Mouse (Mus musculus): ENCODE results near the gene Olig2. TPM values are rescaled to one million over a fixed set of nuclear protein-coding genes. Genes with fewer than 3 reads are reported as not detected.
"Not testable (repeated sequence)": the region's sequence is repeated elsewhere in the genome, so short reads cannot be mapped to it uniquely, and the experiment has no call there.

The Olig2 gene
- total RNA-seq, 2 experiments from 2014 or later, result not detected

GRCm38 (mm10) chr16:91226038-91226882 is 1.0 kb downstream of the Olig2 start:
- no peak for ATAC-seq (replicated peaks; ENCODE audit: low FRiP score, poor library complexity, severe bottlenecking)

GRCm38 (mm10) chr16:91226883-91227759 is 1.9 kb downstream of the Olig2 start:
- ATAC-seq (replicated peaks; ENCODE audit: low FRiP score, poor library complexity, severe bottlenecking), result no peak

GRCm38 (mm10) chr16:91227760-91228043 is 2.4 kb downstream of the Olig2 start:
- no peak for ATAC-seq (replicated peaks; ENCODE audit: low FRiP score, poor library complexity, severe bottlenecking)

- no peak for ATAC-seq (replicated peaks; ENCODE audit: low FRiP score, poor library complexity, severe bottlenecking)
These were observed 3.2 kb downstream of the Olig2 start for GRCm38 (mm10) chr16:91228238-91229071.

GRCm38 (mm10) chr16:91229072-91229348 is 3.8 kb downstream of the Olig2 start:
- no peak for ATAC-seq (replicated peaks; ENCODE audit: low FRiP score, poor library complexity, severe bottlenecking)

- ATAC-seq (replicated peaks; ENCODE audit: low FRiP score, poor library complexity, severe bottlenecking), result no peak
These were observed 4.4 kb downstream of the Olig2 start for GRCm38 (mm10) chr16:91229643-91230042.

- ATAC-seq (replicated peaks; ENCODE audit: low FRiP score, poor library complexity, severe bottlenecking), result no peak
These were observed 6.7 kb downstream of the Olig2 start for GRCm38 (mm10) chr16:91231781-91232469.

- ATAC-seq (replicated peaks; ENCODE audit: low FRiP score, poor library complexity, severe bottlenecking), result no peak
These were observed 7.4 kb downstream of the Olig2 start for GRCm38 (mm10) chr16:91232470-91233240.

- ATAC-seq (replicated peaks; ENCODE audit: low FRiP score, poor library complexity, severe bottlenecking), result no peak
These were observed 8.1 kb downstream of the Olig2 start for GRCm38 (mm10) chr16:91233241-91233944.

GRCm38 (mm10) chr16:91239024-91239423 is 13.8 kb downstream of the Olig2 start:
- no peak for ATAC-seq (replicated peaks; ENCODE audit: low FRiP score, poor library complexity, severe bottlenecking)

GRCm38 (mm10) chr16:91246292-91246691 is 21.0 kb downstream of the Olig2 start:
- ATAC-seq (replicated peaks; ENCODE audit: low FRiP score, poor library complexity, severe bottlenecking), result no peak

- not testable (repeated sequence) for ATAC-seq (replicated peaks; ENCODE audit: low FRiP score, poor library complexity, severe bottlenecking)
These were observed 30.3 kb downstream of the Olig2 start for GRCm38 (mm10) chr16:91255419-91256164.

GRCm38 (mm10) chr16:91258956-91259355 is 33.7 kb downstream of the Olig2 start:
- ATAC-seq (replicated peaks; ENCODE audit: low FRiP score, poor library complexity, severe bottlenecking), result no peak

- ATAC-seq (replicated peaks; ENCODE audit: low FRiP score, poor library complexity, severe bottlenecking), result no peak
These were observed 35.6 kb downstream of the Olig2 start for GRCm38 (mm10) chr16:91260861-91261260.

- no peak for ATAC-seq (replicated peaks; ENCODE audit: low FRiP score, poor library complexity, severe bottlenecking)
These were observed 37.4 kb downstream of the Olig2 start for GRCm38 (mm10) chr16:91262467-91263220.

- no peak for ATAC-seq (replicated peaks; ENCODE audit: low FRiP score, poor library complexity, severe bottlenecking)
These were observed 40.7 kb downstream of the Olig2 start for GRCm38 (mm10) chr16:91265972-91266371.
